Comparison of ENCODE assay signal across 11 mouse cellular contexts in the genomic region with DNA sequence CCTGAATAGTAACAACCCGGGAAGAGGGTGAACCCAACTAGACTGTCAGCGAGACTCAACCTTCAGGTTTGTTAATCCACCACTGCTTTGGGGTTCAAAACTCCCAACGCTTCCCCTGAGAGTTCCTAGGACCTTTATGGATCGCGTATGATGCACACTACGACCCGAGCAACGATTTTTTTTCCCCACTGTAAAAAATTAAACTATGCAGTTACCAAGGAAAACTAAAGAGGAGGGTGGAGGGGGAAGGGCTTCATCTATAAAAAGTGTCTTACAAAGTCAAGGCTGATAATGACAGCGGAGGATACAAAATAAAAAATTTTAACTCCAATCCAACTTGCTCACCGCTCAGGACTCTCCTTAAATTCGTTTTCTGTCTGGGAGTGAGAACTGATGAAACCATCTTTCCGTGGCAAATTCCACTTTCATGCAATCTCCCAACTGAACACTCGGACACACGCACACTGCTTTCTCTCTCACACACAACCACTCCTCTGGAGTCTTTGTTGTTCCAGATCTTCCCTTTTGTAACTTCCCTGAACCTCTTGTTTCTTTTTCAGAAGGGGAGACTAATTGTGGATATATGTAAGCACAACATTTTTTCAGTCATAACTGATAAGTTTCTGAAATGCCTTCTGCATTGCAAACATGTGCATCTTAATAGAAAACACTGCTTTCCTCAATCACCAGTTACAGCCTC. TPM values are rescaled to one million over a fixed set of nuclear protein-coding genes. Genes with fewer than 3 reads are reported as not detected.
DNase-seq lines count a peak whose midpoint lies in the region; ATAC-seq and TF ChIP-seq lines count a peak whose summit lies in the region.
"Had no signal": no experiment of that assay in that cellular context is flagged by ENCODE, and none has a peak within 500 bp of the region (broad histone marks: within the 10 kb centered on the region; RNA-seq: fewer than 3 reads in every experiment).

No protein-coding gene starts in this region.

- H3K4me1 ChIP-seq in heart, postnatal 0 days (ENCODE audit: control insufficient read depth, insufficient read depth) = peaks cover 5% of the 10 kb centered on the region; the same call in 1 of the 2 replicates
- peaks cover 12% of the 10 kb centered on the region for H3K4me1 ChIP-seq in embryonic facial prominence, embryonic 15.5 days
- peaks cover 4% of the 10 kb centered on the region; the same call in 1 of the 2 replicates for H3K4me1 ChIP-seq in intestine, embryonic 16.5 days (ENCODE audit: control insufficient read depth, insufficient read depth, low read length)
- peaks cover 37% of the 10 kb centered on the region for H3K4me1 ChIP-seq in neural tube, embryonic 13.5 days (replicated peaks)
- H3K4me1 ChIP-seq: liver, embryonic 15.5 days had no signal

- H3K9me3 ChIP-seq in heart, postnatal 0 days (replicated peaks; ENCODE audit: control insufficient read depth, low read length) = no peaks in the 10 kb centered on the region
- H3K9me3 ChIP-seq in embryonic facial prominence, embryonic 15.5 days (replicated peaks) = no peaks in the 10 kb centered on the region
- H3K9me3 ChIP-seq in intestine, embryonic 16.5 days (ENCODE audit: control insufficient read depth, low read length) = no peaks in the 10 kb centered on the region
- H3K9me3 ChIP-seq in neural tube, embryonic 13.5 days = no peaks in the 10 kb centered on the region
- H3K9me3 ChIP-seq: liver, embryonic 15.5 days had no signal

- peaks cover 69% of the 10 kb centered on the region for H3K27me3 ChIP-seq in heart, postnatal 0 days (ENCODE audit: control insufficient read depth, insufficient read depth, low read length)
- H3K27me3 ChIP-seq in embryonic facial prominence, embryonic 15.5 days = peaks cover 42% of the 10 kb centered on the region
- peaks cover 25% of the 10 kb centered on the region for H3K27me3 ChIP-seq in intestine, embryonic 16.5 days (replicated peaks; ENCODE audit: control insufficient read depth, insufficient read depth, low read length)
- peaks cover 82% of the 10 kb centered on the region for H3K27me3 ChIP-seq in neural tube, embryonic 13.5 days

- TF ChIP-seq CTCF in heart, postnatal 0 days (IDR thresholded peaks at IDR 0.05; ENCODE audit: low read depth) = no peak

- DNase-seq in heart, postnatal 0 days (ENCODE audit: low spot score) = no peak
- no peak for DNase-seq in heart, postnatal 14 days
- no peak for DNase-seq in liver
- no peak for DNase-seq in urinary bladder, postnatal 4 days (ENCODE audit: low spot score in 2 of 2)
- DNase-seq in cerebellum, adult 18-20 months = no peak
- DNase-seq: adrenal gland, postnatal 10 days; kidney, adult 11 months had no signal

- no peak overlapping the region for H3K27ac ChIP-seq in heart, postnatal 0 days (ENCODE audit: low read depth)
- H3K27ac ChIP-seq in embryonic facial prominence, embryonic 15.5 days (replicated peaks) = peak overlapping the region; percentile 86
- peak overlapping the region; percentile 65 for H3K27ac ChIP-seq in intestine, embryonic 16.5 days (ENCODE audit: low read length)
- H3K27ac ChIP-seq in neural tube, embryonic 13.5 days (replicated peaks) = no peak overlapping the region
- H3K27ac ChIP-seq: liver, embryonic 15.5 days had no signal

- peak overlapping the region; percentile 59 for H3K4me2 ChIP-seq in heart, postnatal 0 days (ENCODE audit: low read depth, low read length)
- H3K4me2 ChIP-seq in embryonic facial prominence, embryonic 15.5 days (replicated peaks) = peak overlapping the region; percentile 55
- H3K4me2 ChIP-seq in intestine, embryonic 16.5 days (ENCODE audit: low read depth, low read length) = peak overlapping the region; percentile 56
- H3K4me2 ChIP-seq in neural tube, embryonic 13.5 days = peak overlapping the region; percentile 45

- peak overlapping the region; percentile 38 for H3K4me3 ChIP-seq in heart, postnatal 0 days (ENCODE audit: low read depth, low read length)
- H3K4me3 ChIP-seq in embryonic facial prominence, embryonic 15.5 days (replicated peaks) = peak overlapping the region; percentile 46
- peak overlapping the region; percentile 52 for H3K4me3 ChIP-seq in intestine, embryonic 16.5 days (ENCODE audit: low read length)
- H3K4me3 ChIP-seq in neural tube, embryonic 13.5 days = no peak overlapping the region
- H3K4me3 ChIP-seq: liver, embryonic 15.5 days had no signal

- no peak overlapping the region for H3K9ac ChIP-seq in heart, postnatal 0 days (replicated peaks; ENCODE audit: low read depth, low read length)
- H3K9ac ChIP-seq in embryonic facial prominence, embryonic 15.5 days = peak overlapping the region; percentile 45
- peak overlapping the region; percentile 71 for H3K9ac ChIP-seq in intestine, embryonic 16.5 days (ENCODE audit: low read depth, low read length)
- no peak overlapping the region for H3K9ac ChIP-seq in neural tube, embryonic 13.5 days
- H3K9ac ChIP-seq: liver, embryonic 15.5 days had no signal

- intact Hi-C loops in heart, postnatal 14 days (cut with DNase I) = no loop called here

- ATAC-seq in heart, postnatal 0 days (ENCODE audit: insufficient read depth, low read depth) = no peak
- no peak for ATAC-seq in embryonic facial prominence, embryonic 15.5 days (ENCODE audit: insufficient number of reproducible peaks, low FRiP score, low TSS enrichment, low read depth)
- ATAC-seq in intestine, embryonic 16.5 days = no peak
- ATAC-seq in neural tube, embryonic 13.5 days (ENCODE audit: low read depth) = no peak

- TF ChIP-seq EP300 in heart, postnatal 0 days (IDR thresholded peaks at IDR 0.05; ENCODE audit: low read depth) = no peak

- 3% methylated on average over 14 of the region's 14 CpGs for WGBS in heart, postnatal 0 days
- WGBS in embryonic facial prominence, embryonic 15.5 days = under 1% methylated on average over 14 of the region's 14 CpGs
- WGBS in intestine, embryonic 16.5 days = 3% methylated on average over 14 of the region's 14 CpGs
- 3% methylated on average over 14 of the region's 14 CpGs for WGBS in neural tube, embryonic 13.5 days

- no peaks in the 10 kb centered on the region for H3K36me3 ChIP-seq in heart, postnatal 0 days (replicated peaks; ENCODE audit: control insufficient read depth, insufficient read depth, low read length)
- H3K36me3 ChIP-seq in embryonic facial prominence, embryonic 15.5 days = no peaks in the 10 kb centered on the region
- no peaks in the 10 kb centered on the region for H3K36me3 ChIP-seq in intestine, embryonic 16.5 days (ENCODE audit: control insufficient read depth, insufficient read depth, low read length)
- H3K36me3 ChIP-seq in neural tube, embryonic 13.5 days = no peaks in the 10 kb centered on the region
- H3K36me3 ChIP-seq: liver, embryonic 15.5 days had no signal

RNA-seq across cellular contexts. Expression of a gene that starts 0.9 kb away (rescaled TPM):
- total RNA-seq in heart, postnatal 0 days (2014; rRNA removed; ENCODE audit: low replicate concordance) = 0.08 and 0.69 TPM in 2 replicates
- polyA plus RNA-seq in heart, postnatal 0 days (2015; fragmentation: Nextera tagmentation; extraction: Ambion mirVana) = 0.29 and 0.45 TPM in 2 replicates
- total RNA-seq in heart, postnatal 14 days (2021) = under 1 TPM; 0.22 to 0.44 TPM
- polyA plus RNA-seq in embryonic facial prominence, embryonic 15.5 days (2015; fragmentation: Nextera tagmentation; extraction: Ambion mirVana) = 16.1 and 19.1 TPM in 2 replicates
- 14.1 and 14.2 TPM in 2 replicates for polyA plus RNA-seq in intestine, embryonic 16.5 days (2015; fragmentation: Nextera tagmentation; extraction: Ambion mirVana)
- 0.08 and 0.43 TPM in 2 replicates for polyA plus RNA-seq in neural tube, embryonic 13.5 days (2015; fragmentation: Nextera tagmentation; extraction: Ambion mirVana)
- total RNA-seq: adrenal gland, postnatal 10 days had no signal
- polyA plus RNA-seq: liver, embryonic 15.5 days had no signal

RNA-seq across cellular contexts. Expression of a gene that starts 53.0 kb away (rescaled TPM):
- 0.12 TPM in 1 of 2 replicates, not detected in the other for total RNA-seq in heart, postnatal 0 days (2014; rRNA removed; ENCODE audit: low replicate concordance)
- 0.03 TPM in 1 of 2 replicates, not detected in the other for polyA plus RNA-seq in heart, postnatal 0 days (2015; fragmentation: Nextera tagmentation; extraction: Ambion mirVana)
- total RNA-seq in heart, postnatal 14 days (2021) = under 1 TPM; 0.07 TPM
- polyA plus RNA-seq in embryonic facial prominence, embryonic 15.5 days (2015; fragmentation: Nextera tagmentation; extraction: Ambion mirVana) = 3.1 and 3.5 TPM in 2 replicates
- 1.3 and 1.4 TPM in 2 replicates for polyA plus RNA-seq in intestine, embryonic 16.5 days (2015; fragmentation: Nextera tagmentation; extraction: Ambion mirVana)
- 1.3 TPM in 2 replicates for polyA plus RNA-seq in neural tube, embryonic 13.5 days (2015; fragmentation: Nextera tagmentation; extraction: Ambion mirVana)

Comparison
In these comparisons a context has a peak if more than half of its experiments do, and no peak if none do; other contexts are left out.
1. H3K27ac ChIP-seq: peak in embryonic facial prominence, embryonic 15.5 days (single experiment) and intestine, embryonic 16.5 days (single experiment); none in heart, postnatal 0 days (single experiment) and neural tube, embryonic 13.5 days (single experiment).
2. H3K9ac ChIP-seq: peak in embryonic facial prominence, embryonic 15.5 days (single experiment) and intestine, embryonic 16.5 days (single experiment); none in heart, postnatal 0 days (single experiment) and neural tube, embryonic 13.5 days (single experiment).
3. RNA of a gene that starts 0.9 kb away (polyA plus RNA-seq): 16.1 to 19.1 TPM in embryonic facial prominence, embryonic 15.5 days and 14.1 to 14.2 TPM in intestine, embryonic 16.5 days; 0.29 to 0.45 TPM in heart, postnatal 0 days and 0.08 to 0.43 TPM in neural tube, embryonic 13.5 days; every median in the first group is over 10 times any median in the second.
4. Peak in every context shown above with its lines, with median percentiles within 50 percentile points of each other: H3K4me2 ChIP-seq.